Mouse (Mus musculus) urinary bladder, postnatal 4 days (tissue): ENCODE results near the gene Agt.

ENCODE experiments used
- DNase-seq, 2 experiments: peaks; one replicate each; pipeline ENCODE4 v3.0.0; 2021 to 2022; ENCODE audit warnings: low spot score in 2 of 2

Agt gene

GRCm38 (mm10) chr8:124569593-124569992 lies at the start of gene Agt:
Agt (minus strand) TSS chr8:124569706.
- DNase-seq, result peak in 1 of 2 experiments; percentile 54

GRCm38 (mm10) chr8:124618252-124618651 lies 48.7 kb upstream of the Agt start:
- no peak for DNase-seq

DNA sequence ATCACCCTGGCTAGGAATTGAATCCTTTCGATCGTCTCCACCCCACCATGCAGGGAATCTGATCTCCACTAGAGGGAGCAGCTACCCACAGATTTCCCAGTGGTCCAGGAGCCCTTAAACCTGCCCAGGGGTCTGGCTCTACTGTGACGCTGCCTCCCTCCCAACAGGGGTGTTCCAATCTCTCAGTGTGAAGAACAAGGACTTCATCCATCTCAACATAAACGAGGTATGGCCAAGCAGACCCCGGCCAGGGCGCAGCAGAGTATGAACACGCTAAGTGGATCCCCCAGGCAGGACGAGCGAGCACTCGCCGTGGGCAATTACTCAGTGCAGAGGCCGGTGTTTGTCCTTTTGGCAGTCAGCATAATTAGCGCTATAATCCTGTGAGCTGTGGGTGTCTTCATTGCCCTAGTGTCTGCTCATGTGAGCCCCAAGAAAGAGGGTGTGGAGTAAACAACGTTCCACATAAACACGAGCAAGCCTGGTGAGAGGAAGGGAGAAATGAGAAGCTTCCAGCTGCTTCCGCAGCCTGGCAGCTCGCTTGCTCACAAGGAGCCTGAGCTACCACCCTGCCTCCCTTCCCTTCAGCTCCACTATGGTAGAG lies 47.9 kb upstream of the Agt start:
- DNase-seq, result peak; percentile 69 to 79

DNA sequence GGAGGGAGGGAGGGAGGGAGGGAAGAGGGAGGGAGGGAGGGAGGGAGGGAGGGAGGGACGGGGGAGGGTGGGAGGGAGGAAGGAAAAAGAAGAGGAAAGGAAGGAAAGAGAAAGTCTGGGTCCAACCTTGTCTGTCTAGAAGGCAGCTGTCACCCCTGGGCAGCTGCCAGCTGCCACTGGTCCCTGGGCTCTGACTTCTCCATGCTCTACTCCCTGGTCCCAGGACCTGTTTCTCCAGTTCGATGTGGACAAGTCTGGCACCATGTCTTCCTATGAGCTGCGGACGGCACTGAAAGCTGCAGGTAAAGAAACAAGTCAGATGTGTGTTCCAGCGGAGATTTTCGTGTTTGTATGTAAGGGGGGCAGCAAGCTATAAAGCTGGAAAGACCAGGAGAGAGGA lies 44.8 kb upstream of the Agt start:
- no peak for DNase-seq

DNA sequence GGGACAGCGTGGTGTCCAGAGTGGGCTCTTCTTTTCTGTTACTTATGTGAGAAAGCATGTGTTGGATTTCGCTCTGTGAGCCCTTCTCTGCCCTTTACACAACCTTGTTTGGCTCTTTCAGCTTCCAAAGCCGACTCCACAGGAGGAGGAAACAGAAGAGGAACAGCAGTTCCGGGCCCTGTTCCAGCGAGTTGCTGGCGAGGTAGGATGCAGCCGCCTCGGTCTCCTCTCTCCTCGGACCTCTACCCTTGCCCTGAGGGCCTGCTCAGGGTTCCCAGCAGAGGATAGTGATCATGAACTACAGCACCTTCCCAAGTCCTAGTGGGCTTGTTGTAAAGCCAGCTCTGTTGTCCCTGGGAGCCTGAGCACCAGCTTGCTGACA lies 39.5 kb upstream of the Agt start:
- DNase-seq, result no peak

- no peak for DNase-seq
Observed at GRCm38 (mm10) chr8:124608239-124608971, 38.9 kb upstream of the Agt start.

GRCm38 (mm10) chr8:124604066-124604465 lies 34.6 kb upstream of the Agt start:
- DNase-seq, result no peak

DNA sequence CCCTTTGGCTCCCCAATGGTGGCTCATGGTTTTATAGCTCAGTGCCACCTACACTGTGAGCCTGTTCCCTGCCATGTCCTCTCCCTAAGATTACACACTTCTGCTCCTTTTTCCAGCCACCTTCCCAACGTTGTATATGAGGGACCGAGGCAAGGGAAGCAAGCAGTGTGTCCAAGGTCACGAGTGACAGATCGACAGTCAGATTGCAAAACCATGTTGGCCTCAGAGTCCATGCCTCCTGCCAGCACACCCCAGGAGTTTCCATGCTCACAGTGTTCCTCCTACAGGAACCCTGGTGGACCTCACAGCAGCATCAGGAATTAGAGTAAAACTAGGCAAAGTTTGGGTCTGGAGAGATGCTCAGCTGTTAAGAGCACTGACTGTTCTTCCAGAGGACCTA lies 19.9 kb upstream of the Agt start:
- DNase-seq, result no peak

GRCm38 (mm10) chr8:124586556-124586955 lies 17.1 kb upstream of the Agt start:
- DNase-seq, result no peak

GRCm38 (mm10) chr8:124585718-124586425 lies 16.4 kb upstream of the Agt start:
- DNase-seq, result peak in 1 of 2 experiments; percentile 57

DNA sequence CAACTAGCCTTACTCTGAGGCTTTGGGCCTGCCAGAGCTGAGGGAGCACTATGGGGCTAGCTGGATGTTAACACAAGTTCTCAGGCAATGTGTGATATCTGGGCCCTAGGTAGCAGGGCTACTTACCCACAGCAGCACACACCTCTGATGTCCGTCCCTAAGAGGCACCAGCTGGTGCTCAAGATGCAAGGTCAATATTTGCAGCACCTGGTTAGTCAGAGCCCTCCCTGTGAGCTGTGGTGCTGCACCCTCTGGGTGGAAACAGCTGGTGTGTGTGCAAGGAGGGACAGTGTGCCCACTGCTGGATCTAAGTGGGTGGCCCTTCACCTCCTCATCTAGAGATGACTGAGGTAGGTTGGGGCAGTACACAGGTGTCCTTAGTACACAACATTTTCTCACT lies 7.2 kb upstream of the Agt start:
- no peak for DNase-seq

GRCm38 (mm10) chr8:124575811-124576210 lies 6.3 kb upstream of the Agt start, which contains the start of gene Capn9:
Capn9 (plus strand) TSS chr8:124576111.
- no peak for DNase-seq

DNA sequence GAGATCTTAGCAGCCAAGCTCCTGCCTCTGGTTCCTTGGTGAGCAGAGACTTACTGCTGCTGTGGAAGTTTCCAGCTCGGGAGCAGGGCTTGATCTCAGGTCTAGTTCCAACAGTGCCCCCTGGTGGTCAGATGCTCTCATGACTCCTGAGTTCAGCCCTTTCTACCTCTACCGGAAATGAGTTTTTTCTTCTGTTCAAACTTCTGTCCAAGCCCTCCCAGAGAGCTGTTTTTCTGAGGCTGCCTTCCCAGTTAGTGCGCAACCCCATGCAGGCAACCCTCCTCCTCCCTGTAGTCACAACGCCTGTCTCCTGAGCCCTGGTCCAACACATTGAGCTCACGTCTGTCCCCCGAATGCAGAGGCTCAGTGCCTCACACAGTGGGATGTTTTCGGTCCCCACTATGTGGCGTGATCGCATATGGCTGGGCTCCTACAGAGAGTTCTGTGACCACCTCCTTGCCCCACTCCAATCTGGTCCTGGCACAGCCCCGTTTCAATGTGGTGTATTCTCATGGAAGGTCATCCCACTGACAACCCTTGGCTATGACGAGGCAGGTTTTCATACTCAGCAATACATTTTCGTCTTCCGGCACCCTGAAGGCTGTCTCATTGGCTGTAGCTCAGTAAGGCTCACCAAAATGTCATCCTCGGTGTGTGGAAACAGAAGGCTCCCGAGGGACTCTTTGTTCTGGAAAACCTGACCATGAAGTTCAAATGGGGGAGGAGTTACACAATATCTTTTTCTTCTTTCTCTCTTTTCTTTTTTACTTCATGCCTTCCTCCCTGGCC lies 4.2 kb upstream of the Agt start:
- peak; percentile 83 to 93 for DNase-seq

- no peak for DNase-seq
Observed at GRCm38 (mm10) chr8:124572430-124572775, 2.9 kb upstream of the Agt start.

DNA sequence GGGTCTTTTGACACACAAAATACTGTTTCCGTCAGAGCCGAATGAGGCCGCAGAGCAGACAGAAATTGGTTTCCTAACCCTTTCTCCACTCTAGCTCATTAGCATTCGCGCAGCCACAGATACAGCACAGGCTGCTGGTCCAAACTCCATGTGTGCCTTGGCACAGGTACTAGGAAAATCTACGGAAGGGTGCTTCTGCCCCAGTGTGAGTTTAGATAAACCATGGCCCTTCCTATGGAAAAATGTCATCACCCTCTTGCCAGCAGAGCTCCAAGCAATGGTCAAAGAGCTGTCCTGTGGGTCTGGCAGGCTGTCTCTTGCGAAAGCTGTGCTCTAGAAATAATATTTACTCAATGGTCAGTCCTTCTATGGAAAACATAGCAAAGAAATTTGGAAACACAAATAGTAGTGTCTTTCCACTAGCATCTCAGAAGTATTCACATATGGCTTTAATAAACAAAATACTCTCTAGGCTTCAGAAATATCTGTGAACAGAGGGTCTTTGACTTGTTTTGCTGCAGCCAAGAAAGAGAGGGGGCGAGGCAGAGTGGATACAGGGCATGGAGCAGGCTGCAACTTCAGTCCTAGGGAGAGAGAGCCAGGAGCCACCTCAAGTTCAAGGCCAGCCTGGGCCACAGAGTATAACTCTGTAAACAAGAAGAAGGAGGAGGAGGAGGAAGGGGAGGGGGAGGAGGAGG lies 2.4 kb upstream of the Agt start:
- DNase-seq, result no peak

GRCm38 (mm10) chr8:124569100-124569499 lies 406 bp downstream of the Agt start:
- DNase-seq, result no peak

DNA sequence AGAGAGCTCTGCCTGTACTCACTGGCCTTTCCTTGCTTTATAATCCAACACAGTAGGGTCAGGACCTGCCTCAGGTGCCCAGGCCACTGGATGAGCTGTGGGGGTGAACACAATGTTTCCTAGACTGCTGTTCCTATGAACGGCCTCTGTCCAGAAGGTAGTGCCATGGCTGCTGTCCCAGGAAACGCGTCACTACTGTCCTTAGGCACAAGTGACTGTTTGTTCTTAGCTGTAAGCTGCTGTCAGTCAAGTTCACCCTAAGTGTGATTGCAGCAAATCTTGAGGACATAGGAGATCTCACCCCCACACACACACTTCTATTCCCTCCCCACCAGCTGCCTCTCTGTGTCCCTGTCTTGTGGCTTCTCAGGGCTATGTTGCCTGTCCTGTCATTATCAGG lies 1.9 kb downstream of the Agt start:
- DNase-seq, result no peak

DNA sequence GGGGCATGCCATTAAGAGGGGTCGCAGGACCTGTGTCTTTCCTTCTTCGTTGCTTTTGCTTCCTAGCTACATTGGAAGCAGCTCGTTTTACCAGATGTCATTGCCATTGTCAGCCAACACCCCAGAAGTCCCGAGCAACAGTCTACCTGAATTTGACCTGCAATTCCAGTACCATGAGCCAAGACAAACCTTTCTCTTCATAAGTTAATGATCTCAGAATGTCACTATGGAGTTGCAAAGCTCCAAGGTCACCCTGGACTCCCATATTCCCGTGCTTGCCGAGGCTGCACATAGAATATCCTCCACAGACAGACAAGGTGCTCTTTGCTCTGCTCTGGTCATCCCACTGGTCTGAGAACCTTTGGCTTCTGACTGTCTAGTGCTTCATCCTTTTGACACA lies 2.4 kb downstream of the Agt start:
- no peak for DNase-seq

DNA sequence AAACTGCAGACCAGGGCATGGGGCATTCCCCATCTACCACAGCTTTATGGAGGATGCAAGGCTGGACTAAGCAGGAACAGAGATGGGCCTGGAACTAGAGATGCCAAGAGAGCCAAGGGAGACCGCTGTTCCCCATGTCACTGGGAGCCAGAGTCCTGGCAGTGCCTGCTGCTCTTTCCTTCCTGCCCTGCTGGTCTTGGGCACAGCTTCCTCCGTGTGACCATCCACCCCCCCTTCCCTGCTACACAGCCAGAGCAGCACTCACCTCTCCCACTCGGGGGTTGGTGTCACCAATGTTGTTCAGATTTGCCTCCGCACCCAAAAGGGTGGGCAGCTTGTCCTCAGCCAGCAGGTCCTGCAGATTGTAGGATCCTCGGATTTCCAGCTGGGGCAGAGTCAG lies 12.0 kb downstream of the Agt start:
- DNase-seq, result no peak

- DNase-seq, result no peak
Observed at GRCm38 (mm10) chr8:124556658-124557057, 12.8 kb downstream of the Agt start.

DNA sequence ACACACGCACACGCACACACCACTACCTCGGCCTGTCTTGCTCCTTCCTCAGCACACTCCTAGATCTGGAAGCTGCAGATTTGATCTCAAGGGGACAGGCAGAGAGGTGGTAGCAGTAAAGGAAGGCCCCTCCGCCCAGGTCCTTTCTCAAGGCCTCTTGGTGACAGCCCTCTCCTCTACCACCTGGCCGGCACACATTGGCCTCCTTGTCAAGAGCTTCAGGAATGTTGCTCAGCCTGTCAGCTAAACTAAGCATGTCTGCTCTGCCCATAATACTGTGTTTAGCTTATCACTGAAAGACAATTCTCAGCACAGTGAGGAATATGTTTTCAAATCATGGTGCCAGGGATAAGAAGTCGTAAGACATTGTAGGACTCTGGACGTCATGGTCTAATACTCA lies 13.3 kb downstream of the Agt start:
- no peak for DNase-seq
